Mouse (Mus musculus) spleen, postnatal 10 days (tissue): ENCODE data around the gene Lilra5.
A peak's percentile ranks its signal among the peaks of the same experiment; 100 is the strongest.
"Not testable (repeated sequence)": the region's sequence is repeated elsewhere in the genome, so short reads cannot be mapped to it uniquely, and the experiment has no call there.

Experiments used
- DNase-seq, 2 experiments: peaks; one replicate each; pipeline ENCODE4 v3.0.0; 2021 to 2022; ENCODE audit warnings: low spot score in 2 of 2

Gene Lilra5

DNA sequence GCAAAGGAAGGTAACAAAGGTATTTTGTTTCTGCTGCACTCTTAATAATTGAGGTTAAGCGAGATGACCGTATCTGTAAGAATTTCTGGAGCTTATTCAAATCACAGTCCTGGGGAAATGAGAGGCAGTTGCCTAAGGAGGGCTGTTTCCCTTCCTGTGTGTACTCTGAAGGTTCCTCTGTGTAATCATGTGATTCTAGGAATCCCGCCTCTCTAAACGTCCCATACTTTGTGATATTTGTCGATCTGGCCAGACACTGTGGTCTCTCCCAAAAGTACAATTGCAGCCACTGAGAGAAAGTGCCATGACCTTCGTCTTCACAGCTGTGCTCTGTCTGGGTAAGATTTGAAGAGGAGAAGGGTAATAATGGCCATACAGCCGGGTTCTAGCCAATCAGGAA is at the start of gene Lilra5:
TSS of gene Lilra5 (plus strand) at position 301 of the 400 bp plus-strand sequence.
- DNase-seq, result no peak

GRCm38 (mm10) chr7:4207126-4207525 is 30.4 kb upstream of the Lilra5 start:
- no peak for DNase-seq

- no peak for DNase-seq
These were observed 28.9 kb upstream of the Lilra5 start for GRCm38 (mm10) chr7:4208626-4209025.

DNA sequence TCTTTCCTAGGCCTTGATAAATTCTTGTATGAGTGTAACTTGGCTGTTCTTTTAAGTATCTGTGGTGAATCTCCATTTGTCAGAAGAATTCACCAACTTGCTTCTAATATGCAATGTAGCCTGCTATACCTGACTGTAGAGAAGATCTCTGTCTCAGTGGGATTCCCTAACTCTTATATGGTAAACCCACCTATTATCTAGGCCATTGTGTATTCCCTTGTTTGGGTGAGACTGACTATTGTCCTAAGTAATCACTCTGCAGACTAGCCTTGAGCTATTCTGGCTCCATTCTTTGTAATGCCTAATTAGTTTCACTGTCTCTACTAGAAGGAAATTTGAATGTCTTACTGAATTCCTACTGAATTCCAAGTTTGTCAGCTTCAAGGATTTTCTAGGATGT is 24.1 kb upstream of the Lilra5 start:
- not testable (repeated sequence) for DNase-seq

- no peak for DNase-seq
These were observed 22.2 kb upstream of the Lilra5 start for GRCm38 (mm10) chr7:4215396-4215795.

GRCm38 (mm10) chr7:4215805-4216204 is 21.7 kb upstream of the Lilra5 start:
- no peak for DNase-seq

DNA sequence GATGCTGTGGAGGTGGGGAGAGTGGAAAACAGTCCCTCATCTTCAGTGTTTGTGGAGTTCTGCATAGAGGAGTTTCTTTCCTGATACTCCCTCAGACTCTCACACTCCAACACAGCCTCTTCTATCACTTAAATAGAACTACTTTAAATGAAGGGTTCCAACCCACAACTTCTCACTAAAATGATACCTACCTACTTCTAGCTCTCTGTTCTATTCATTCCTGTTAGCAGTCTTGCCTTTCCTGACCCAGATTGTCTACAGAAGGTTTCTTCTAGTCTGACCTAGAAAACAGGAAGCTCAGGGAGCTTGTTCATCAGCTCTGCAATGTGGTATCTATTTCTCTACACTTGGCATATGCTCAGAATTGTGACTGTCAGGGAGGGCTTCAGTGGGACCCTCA is 2.0 kb upstream of the Lilra5 start:
- no peak for DNase-seq

- no peak for DNase-seq
These were observed 1.6 kb downstream of the Lilra5 start for GRCm38 (mm10) chr7:4239038-4239721.

DNA sequence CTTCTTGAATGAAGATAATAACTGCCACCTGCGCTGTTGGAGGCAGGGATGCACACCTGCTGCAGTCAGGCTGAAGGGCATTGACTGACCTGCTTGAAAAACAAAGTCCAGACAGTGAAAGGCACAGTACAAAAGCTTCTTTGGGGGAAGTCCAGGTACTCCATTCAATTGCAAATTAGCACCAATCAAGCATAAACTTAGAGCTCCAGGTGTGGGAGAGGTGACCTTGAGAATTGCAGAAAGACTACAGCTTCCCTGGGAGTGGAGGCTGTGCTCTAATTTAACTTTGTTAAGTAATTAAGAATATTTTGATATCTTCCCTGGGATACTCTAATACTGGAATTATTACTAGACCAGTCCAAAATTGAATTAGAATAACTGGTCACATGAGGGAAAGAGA is 13.7 kb downstream of the Lilra5 start:
- not testable (repeated sequence) for DNase-seq

DNA sequence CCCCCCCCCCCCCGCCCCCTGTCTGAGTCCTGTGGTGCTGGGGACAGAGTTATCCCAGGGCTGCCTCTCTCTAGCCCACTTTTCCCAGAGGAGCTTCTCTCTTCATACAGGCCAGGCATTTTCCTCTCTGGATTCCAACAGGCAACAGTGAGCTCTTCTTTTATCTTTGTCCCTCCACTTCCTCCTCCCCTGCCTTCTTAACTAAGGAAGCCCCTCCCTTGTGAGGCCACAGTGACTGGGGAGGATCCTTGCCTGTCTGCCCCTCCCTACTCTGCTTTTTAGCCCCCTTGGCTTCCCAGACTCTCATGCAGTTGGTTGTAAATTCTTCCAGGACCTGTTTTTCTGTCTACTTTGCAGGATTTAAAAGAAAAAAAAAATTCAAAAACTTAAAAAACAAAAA is 18.5 kb downstream of the Lilra5 start:
- DNase-seq, result not testable (repeated sequence)

DNA sequence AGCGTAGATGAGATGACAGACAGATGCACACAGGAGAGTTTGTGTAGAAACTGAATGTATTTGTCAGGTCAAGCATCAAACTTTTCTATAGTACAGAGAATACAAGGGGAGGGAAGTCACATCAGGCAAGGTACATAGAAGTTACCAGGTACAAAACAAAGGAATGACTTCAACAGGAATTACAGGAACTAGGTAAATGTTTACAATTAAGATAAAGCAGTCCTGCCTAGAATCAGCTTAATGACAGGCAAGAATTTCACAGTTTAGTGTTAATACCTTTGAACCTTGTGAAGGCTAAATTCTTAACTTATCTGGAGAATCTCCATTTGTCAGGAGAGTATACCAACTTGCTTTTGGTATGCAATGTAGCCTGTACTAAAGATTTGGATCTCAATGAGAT is 23.0 kb downstream of the Lilra5 start:
- not testable (repeated sequence) for DNase-seq

- not testable (repeated sequence) for DNase-seq
These were observed 34.6 kb downstream of the Lilra5 start for GRCm38 (mm10) chr7:4272106-4272505.

DNA sequence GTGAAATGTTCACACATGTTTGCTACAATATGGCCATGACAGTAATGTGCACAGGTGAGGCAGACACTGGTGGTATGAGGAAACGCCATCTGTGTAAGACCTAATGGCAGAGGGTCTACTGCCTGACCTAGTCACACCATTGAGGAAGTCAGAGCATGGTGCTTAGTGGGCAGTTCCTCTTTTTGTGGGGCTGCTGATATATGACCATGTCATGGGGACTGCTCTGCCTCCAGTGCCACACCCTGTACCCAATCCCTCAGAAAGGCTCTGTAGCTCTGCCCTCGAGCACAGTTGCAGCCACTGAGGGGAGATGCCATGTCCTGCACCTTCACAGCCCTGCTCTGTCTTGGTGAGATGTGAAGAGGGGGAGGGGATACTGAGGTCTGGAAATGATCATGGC is 36.3 kb downstream of the Lilra5 start:
- DNase-seq, result peak; percentile 6 to 25

DNA sequence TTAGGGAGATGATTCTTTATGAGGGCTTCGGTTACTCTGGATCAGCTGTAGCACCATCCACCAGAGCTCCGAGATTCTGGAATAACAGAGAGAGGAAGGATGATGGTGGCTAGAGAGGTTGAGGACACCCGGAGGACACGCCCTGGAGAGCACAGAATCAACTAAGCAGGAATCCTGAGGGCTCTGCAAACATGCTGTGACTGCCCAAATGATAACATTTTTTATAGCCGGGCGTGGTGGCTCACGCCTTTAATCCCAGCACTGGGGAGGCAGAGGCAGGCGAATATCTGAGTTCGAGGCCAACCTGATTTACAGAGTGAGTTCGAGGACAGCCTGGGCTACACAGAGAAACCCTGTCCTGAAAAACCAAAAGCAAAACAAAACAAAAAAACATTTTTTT is 37.9 kb downstream of the Lilra5 start:
- DNase-seq, result not testable (repeated sequence)

- no peak for DNase-seq
These were observed 55.1 kb downstream of the Lilra5 start for GRCm38 (mm10) chr7:4292638-4293037.
